Mouse (Mus musculus) heart, postnatal 36 days (tissue): ENCODE measurements around the gene Nrf1. TPM values are rescaled to one million over a fixed set of nuclear protein-coding genes. Genes with fewer than 3 reads are reported as not detected.
A peak's percentile ranks its signal among the peaks of the same experiment; 100 is the strongest.

ENCODE experiments used
- DNase-seq, 2 experiments: peaks; one replicate each; pipeline ENCODE4 v3.0.0; 2021 to 2022
- intact Hi-C: fragments of 180-260 bp; cut with DNase I; formaldehyde crosslinking; loops from one replicate; pipeline ENCODE4 v1.15.1; 2025
- total RNA-seq, 2 experiments: library from RNA; stranded (reverse); gene quantifications; 2 replicates each; pipeline ENCODE4 v1.2.3; 2021

The Nrf1 gene
- 10 to 100 TPM; 11.8 to 13.9 TPM for total RNA-seq

GRCm38 (mm10) chr6:30047271-30048162, at the start of gene Nrf1:
Gene Nrf1 (plus strand): TSS chr6:30047988.
- intact Hi-C loops: loop anchor here (2.0 to 5.0 kb wide), 4 partner anchors 63 to 275 kb away; partner anchors contain the start of gene Strip2
- DNase-seq: peak; percentile 92 to 95

- intact Hi-C loops: no loop called here
- no peak for DNase-seq
Measured at GRCm38 (mm10) chr6:29998140-29998539, 49.6 kb upstream of the Nrf1 start.

- intact Hi-C loops: no loop called here
- no peak for DNase-seq
Measured at GRCm38 (mm10) chr6:29998771-29999170, 49.0 kb upstream of the Nrf1 start.

GRCm38 (mm10) chr6:30002628-30003027, 45.2 kb upstream of the Nrf1 start:
- DNase-seq: no peak
- intact Hi-C loops: no loop called here

GRCm38 (mm10) chr6:30005851-30006250, 41.9 kb upstream of the Nrf1 start:
- intact Hi-C loops: no loop called here

GRCm38 (mm10) chr6:30009204-30009603, 38.6 kb upstream of the Nrf1 start:
- intact Hi-C loops: no loop called here
- DNase-seq: no peak

More at GRCm38 (mm10) chr6:30005851-30006250, 41.9 kb upstream of the Nrf1 start:
- no peak for DNase-seq

- intact Hi-C loops: no loop called here
- no peak for DNase-seq
Measured at GRCm38 (mm10) chr6:30013520-30013919, 34.3 kb upstream of the Nrf1 start.

GRCm38 (mm10) chr6:30014187-30014864, 33.5 kb upstream of the Nrf1 start:
- no peak for DNase-seq
- intact Hi-C loops: no loop called here

- intact Hi-C loops: no loop called here
- DNase-seq: no peak
Measured at GRCm38 (mm10) chr6:30021241-30021640, 26.5 kb upstream of the Nrf1 start.

- intact Hi-C loops: no loop called here
- DNase-seq: no peak
Measured at GRCm38 (mm10) chr6:30021656-30022055, 26.1 kb upstream of the Nrf1 start.

GRCm38 (mm10) chr6:30026799-30027198, 21.0 kb upstream of the Nrf1 start:
- DNase-seq: peak; percentile 11 to 17

GRCm38 (mm10) chr6:30028358-30028757, 19.4 kb upstream of the Nrf1 start:
- no peak for DNase-seq
- intact Hi-C loops: no loop called here

More at GRCm38 (mm10) chr6:30026799-30027198, 21.0 kb upstream of the Nrf1 start:
- intact Hi-C loops: no loop called here

GRCm38 (mm10) chr6:30035112-30035511, 12.7 kb upstream of the Nrf1 start:
- intact Hi-C loops: no loop called here
- no peak for DNase-seq

GRCm38 (mm10) chr6:30041498-30041897, 6.3 kb upstream of the Nrf1 start:
- DNase-seq: no peak
- intact Hi-C loops: no loop called here

GRCm38 (mm10) chr6:30042483-30042882, 5.3 kb upstream of the Nrf1 start:
- DNase-seq: no peak
- intact Hi-C loops: no loop called here

GRCm38 (mm10) chr6:30048163-30048500, 344 bp downstream of the Nrf1 start:
- intact Hi-C loops: loop anchor here (2.0 to 5.0 kb wide), 4 partner anchors 63 to 276 kb away; partner anchors contain the start of gene Strip2
- DNase-seq: no peak

- DNase-seq: peak; percentile 58 to 67
Measured at GRCm38 (mm10) chr6:30048501-30049353, 939 bp downstream of the Nrf1 start.

GRCm38 (mm10) chr6:30053116-30053515, 5.3 kb downstream of the Nrf1 start:
- no peak for DNase-seq

More at GRCm38 (mm10) chr6:30048501-30049353, 939 bp downstream of the Nrf1 start:
- intact Hi-C loops: loop anchor here (2.0 to 5.0 kb wide), 4 partner anchors 64 to 276 kb away; partner anchors contain the start of gene Strip2

GRCm38 (mm10) chr6:30062544-30062943, 14.8 kb downstream of the Nrf1 start:
- intact Hi-C loops: no loop called here

More at GRCm38 (mm10) chr6:30053116-30053515, 5.3 kb downstream of the Nrf1 start:
- intact Hi-C loops: no loop called here

GRCm38 (mm10) chr6:30065369-30065768, 17.6 kb downstream of the Nrf1 start:
- no peak for DNase-seq
- intact Hi-C loops: no loop called here

More at GRCm38 (mm10) chr6:30062544-30062943, 14.8 kb downstream of the Nrf1 start:
- DNase-seq: no peak
